Mouse (Mus musculus) retina, embryonic 14.5 days (tissue): ENCODE data around the gene Rgs19.
A peak's percentile ranks its signal among the peaks of the same experiment; 100 is the strongest.

Experiments
- DNase-seq: peaks from one replicate; pipeline ENCODE4 v3.0.0-alpha.2; 2015; ENCODE audit warnings: low spot score

Rgs19 gene

DNA sequence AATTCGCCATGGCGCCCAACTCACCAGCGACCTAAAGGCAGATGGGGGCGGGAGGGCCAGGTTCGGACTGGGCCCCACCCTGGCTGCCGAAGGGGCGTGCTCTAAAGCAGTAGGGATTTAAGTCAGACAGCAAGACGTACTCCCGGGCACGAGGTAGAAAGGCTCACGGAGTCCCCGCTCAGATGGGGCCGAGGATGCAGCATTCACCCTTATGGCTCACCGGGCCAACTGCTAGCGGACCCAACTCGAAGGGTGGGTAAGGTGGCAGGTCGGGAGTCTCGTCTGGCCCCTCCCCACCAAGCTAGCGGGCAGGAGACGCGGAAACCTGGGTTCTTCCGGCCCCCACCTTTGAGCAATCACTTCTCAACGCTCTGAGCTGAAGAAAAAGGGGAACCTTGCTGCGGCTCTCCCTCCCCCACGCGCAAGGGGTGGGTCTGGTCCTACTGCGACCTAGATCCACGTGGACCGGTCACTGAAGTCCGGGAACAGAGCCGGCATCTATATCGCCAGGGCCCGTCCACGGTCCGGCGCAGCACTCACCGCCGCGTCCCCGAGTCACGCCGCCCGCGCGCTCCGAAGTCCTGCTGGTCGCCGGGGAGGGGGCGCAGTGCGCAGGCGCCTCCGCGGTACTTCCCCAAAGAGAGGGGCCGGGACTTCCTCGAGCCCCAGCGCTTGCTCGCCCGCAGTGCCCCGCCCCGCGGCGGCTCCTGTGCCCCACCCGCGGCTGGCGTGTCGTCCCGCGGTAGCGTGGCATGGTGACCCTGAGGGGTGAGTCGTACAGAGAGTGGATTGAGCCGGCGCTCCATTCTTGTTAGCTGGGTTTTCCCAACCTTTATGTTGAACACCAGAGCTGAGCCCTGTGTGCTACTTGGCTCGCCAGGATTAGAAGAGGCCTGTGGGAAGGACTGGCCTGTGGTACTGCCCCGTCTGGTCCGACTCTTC is at the start of gene Rgs19:
Gene Rgs19 (minus strand): TSS at position 639 of the 942 bp plus-strand sequence.
- peak; percentile 77 for DNase-seq

DNA sequence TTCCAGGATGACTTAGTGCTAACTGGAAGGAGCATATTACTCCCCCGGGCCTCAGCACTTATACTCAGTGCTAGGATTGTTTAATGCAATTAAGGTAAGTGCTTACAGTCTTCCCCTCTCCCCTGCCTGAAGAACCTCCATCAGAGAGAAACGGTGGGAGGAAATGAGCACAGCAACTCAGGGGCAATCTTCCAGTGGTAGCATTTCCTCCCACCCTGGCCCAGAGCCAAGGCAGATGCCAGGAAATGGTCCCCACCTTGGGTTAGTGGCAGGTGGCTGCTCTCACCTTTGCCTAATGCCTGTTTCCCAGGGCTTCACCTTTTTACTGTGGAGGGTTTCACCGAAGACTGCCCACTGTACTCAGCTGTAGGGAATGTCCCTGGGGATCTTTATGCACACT is 36.3 kb upstream of the Rgs19 start:
- DNase-seq: no peak

DNA sequence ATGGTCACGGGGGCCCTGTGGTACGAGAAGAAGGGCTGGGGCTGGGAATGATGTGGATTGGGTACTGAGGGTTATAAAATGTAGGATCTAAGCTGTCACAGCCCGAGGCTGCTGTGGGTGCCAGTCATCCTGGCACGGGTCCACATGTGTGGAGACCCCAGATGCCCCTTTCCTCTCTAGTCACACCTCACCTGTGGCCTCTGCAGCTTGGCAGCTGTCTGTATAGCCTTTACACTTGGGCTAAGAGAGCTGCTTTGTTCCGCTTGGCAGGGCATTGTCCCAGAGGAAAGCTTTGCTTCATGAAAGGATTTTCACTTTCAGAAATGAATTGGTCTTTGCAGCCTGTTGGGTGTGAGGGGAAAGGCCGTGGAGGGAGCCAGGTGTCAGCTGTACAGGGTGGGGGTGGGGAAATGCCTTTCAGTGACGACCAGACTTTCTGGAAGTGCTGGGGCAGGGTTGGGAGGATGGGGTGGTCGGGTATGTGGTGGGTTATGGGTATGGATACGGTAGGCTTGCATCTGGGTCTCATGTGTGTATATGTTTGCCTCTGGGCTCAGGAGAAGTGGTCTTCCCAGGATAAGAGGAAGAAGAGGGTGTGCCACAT is 34.0 kb upstream of the Rgs19 start:
- DNase-seq: no peak

DNA sequence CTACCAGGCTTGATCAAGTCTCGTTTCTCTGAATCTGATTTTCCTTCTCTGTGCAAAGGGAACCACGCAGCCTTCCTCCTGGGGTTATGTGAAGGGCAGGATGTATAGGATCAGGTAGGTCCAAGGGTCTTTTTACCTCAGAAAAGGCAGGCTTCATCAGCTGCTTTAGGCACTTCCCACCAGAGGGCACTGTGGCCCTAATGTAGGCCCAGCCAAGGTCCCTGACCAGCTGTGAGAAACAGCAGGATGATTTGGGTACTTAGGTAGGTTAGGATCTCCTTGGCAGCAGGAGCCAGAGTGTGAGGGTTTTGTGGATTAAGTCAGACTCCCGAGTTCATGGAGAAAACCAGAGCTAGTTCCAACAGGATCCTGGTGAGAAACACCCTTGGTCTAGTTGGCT is 28.4 kb upstream of the Rgs19 start:
- peak; percentile 79 for DNase-seq

DNA sequence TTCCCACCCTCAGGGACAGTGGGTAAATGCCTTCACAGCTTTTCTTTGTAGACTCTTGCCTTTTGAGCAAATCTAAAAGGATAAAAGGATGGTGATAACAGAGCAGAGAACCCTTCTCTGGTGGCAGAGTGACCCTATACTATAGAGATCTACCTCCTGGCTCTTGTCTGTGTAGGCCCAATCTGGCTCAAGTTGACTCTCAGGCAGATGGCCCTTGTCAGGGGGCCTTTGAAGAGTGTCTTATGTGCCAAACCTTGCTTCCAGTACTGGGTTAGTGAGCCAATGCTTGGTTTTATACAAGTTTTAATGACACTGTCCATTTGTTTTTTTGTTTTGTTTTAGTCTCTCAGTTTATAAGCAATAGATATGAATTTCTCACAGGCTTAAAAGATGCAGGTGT is 27.4 kb upstream of the Rgs19 start:
- no peak for DNase-seq

DNA sequence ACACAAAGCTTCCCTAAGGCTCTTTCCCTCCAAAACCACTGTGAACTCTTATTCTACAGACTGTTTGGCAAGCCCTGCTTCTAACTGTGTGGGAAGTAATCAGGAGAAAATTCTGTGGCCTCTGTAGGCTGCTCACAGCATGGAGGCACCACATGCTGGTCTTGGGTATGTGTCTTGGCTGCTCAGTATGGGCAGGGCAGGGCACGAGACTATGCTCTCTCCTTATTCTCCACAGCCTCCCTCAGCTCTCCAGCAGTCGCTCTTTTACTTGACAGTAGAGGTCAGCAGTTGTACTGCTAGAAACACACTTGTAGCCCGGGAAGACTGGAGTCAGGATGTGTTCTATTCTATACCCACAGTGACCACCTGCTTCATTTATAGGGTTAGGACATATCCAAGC is 26.3 kb upstream of the Rgs19 start:
- DNase-seq: no peak

DNA sequence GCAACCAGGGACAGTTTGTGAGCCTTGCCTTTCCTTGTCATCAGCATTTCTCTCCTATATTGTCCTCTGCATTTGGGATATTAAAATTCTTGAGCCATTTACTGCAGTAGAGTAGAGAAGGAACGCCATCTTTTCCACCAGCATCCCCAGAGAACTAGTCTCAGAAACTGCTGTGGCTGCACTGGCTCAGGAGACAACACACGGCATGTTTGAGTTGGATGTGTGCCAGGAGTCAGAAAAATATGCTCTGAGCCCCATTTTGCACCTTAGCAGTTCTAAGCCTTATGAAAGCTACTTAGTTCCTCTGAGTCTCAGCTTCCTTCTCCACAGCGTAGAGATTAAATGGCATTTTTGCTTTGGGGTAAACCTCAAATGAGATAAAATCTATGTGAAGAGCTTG is 23.2 kb upstream of the Rgs19 start:
- DNase-seq: no peak

DNA sequence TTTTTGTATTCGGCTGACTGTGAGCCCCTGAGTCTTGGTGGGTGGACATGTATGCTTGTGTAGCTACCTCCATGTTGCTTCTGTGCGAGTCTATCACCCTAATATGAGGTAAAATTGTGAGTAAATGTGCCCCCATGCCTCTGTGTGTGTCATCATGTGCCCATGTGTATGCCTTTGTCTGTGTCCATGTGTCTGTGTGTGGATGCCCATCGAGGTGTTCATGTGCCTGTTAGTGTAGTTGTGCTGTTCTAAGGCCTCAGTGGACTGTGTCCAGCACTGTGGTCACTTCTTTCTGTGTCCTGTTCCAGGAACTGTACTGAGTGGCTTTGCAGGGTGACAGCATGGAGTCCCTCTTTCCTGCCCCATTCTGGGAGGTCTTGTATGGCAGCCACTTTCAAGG is 21.6 kb upstream of the Rgs19 start:
- no peak for DNase-seq

DNA sequence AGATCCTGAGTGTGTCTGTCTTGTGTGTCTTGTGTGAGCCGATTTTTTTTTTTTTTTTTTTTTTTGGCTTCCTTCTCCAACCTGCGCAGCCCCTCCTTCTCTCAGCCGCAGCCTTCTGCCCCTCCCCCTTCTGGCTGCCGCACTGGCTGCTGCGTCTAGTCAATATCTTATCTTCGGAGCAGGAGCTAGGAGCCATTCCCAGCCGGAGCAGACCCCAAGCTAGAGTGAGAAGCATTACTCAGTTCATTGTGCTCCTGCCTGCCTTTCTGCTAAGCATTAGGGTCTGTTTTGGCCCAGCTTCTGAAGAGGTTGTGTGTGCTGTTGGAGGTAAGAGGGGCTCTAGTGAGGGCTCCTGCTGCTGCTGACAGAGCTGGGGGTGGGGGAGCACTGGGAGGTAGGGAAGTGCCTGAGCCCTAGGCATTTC is 21.1 kb upstream of the Rgs19 start, which contains the start of gene Oprl1:
Gene Oprl1 (plus strand): TSS at position 114 of the 424 bp plus-strand sequence.
- peak; percentile 61 for DNase-seq

DNA sequence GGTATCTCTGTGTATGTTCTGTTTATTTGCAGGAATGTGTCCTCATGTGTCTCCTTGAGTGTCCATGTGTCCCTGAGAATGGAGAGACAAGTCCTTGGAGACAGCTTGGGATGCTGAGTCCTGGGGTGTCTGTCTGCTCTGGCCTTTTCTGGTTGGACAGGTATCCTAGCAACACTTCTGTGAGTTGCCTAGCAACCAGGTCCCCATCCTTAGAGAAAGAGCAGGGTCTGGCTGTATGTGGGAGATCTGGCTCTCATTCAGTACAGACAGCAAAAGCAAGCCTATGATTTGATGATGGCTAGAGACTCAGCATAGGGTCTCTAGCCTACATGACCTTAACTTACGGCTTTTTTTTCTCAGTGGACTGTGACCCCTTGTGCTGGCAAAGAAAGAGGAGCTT is 20.0 kb upstream of the Rgs19 start:
- DNase-seq: peak; percentile 24

DNA sequence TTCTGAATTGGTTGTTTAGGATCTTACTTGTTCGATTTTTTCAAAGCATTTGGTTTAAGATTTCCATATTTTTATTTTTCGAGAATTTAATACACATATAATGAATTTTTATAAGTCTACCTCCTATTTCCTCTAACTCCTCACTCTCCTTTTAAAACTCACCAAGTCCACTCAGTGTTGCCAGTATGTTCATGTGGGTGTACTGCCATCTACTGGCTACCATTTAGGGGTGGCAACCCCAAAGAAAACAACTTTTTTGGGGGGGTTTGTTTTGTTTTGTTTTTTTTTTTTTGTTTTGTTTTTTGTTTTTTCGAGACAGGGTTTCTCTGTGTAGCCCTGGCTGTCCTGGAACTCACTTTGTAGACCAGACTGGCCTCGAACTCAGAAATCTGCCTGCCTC is 12.9 kb upstream of the Rgs19 start:
- DNase-seq: peak; percentile 46

DNA sequence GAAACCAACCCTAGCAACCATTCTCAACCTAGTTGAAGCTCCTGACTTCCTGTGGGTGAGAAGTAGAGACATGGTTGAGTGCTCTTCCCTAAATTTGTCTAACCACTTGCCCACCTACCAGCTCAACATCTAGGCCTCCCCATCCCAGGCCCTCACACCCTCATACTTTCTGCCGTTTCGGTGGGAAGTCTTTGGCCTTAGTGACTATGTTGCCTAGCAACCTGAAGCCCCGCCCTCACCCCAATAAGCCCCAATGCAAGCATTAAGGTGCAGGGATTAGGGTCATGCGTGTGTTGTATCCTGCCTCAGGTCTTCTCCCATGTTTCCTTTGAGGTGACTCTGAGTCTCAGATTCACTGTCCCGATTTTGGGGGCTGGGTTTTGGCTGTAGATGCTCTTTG is 4.5 kb upstream of the Rgs19 start, which contains the start of gene Lkaaear1:
Gene Lkaaear1 (minus strand): TSS at position 202 of the 400 bp plus-strand sequence.
- no peak for DNase-seq

DNA sequence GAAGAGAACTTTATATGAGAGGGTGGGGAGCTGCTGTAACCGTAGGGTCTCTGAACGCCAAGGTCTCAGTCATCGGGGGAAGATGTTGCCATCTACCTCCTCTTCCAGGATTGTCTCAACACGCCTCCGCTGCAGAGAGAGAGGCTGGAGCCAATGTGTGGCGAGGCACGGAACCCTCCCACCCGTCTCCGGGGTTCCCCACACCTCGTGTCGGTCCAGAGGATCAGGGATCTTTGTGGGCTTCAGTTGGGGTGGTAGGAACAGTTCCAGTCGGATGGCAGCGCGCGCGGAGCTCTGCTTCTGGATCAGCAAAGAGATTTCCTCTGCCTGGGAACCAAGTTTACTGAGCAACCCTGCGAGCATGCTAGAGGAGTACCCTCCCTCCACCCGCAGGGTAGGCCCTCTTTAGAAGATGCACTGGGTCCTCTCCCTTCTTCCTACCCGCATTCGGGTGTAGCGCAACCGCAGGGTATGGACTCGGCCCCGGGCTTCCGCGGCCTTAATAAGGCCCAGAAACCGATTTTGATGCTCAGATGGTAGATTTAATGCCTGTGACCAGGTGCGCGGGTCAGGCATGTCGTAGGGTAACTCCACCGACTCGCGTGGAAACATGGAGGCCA is 3.1 kb upstream of the Rgs19 start:
- DNase-seq: no peak

DNA sequence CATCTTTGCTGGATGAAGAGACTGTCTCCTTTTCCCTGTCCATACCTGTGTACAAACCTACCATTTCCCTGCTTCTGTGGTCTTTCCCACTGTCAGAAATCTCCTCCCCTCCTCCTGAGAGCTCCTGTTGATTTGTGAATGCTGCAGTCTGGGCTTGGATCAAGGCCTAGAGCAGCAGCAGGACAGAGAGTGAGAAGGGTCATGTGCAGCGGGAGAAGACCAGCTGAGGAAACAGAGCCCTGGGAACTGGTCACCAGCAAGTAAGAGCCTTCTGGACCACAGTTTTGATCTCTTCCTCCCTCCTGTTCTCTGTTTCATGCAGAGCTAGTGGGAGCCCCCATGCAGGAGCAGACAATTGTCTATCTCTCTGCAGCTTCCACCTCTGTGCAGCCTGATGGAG is 2.0 kb upstream of the Rgs19 start:
- DNase-seq: no peak

DNA sequence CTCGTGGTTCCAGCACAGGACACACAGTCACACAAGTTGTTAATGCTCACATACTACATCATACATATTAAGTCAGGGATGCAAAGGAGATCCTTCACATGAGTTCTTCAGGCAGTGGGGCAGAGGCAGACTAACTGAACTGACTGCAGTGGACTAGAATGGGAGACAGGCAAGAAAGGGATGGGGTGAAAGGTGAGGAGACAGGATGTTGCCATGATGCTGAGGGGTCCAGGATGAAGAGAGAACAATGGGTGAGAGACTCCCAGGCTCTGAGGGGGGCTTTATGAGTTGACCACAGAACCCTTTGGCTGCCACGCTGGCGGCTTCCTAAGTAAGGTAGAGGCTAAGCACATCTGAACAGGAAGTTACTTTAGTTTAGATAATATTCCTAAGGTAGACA is 804 bp upstream of the Rgs19 start:
- DNase-seq: no peak

DNA sequence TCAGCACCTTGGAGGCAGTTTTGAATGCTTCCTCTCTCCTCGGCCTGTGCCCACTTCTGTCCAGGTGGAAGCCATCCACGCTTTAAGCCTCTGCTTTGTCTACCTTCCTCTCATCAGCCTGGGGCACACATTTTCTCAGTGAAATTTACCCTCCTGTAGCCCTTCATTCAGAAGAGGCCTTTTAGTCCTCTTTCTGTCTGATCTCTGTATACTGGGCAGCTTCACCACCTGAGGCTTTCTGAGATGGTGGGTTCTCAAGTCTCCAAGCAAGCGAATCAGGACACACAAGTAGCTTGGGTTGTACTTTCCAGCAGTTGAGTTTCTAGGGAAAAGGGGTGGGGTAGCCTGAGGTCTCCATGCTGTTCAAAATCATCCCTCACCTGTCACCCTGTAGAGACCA is 1.5 kb downstream of the Rgs19 start:
- DNase-seq: no peak

DNA sequence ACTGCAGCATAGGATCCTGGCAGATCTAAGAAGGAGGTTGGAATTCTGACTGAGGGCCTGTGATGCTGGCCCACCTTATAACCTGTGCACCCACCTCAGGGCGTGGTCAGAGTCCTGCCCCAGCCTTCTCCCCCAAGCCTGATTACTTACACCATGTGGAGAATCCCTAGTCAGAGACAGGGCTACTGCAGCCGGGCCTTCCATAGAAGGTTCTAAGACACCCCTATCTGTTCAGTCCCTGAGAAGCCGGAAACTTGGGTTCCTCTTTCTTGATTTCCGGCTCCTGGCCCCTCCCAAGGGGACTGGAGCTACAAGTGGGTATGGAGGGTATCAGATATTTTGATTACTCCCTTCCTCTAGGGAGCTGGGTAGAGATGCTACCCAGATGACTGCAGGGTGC is 2.2 kb downstream of the Rgs19 start:
- DNase-seq: no peak

DNA sequence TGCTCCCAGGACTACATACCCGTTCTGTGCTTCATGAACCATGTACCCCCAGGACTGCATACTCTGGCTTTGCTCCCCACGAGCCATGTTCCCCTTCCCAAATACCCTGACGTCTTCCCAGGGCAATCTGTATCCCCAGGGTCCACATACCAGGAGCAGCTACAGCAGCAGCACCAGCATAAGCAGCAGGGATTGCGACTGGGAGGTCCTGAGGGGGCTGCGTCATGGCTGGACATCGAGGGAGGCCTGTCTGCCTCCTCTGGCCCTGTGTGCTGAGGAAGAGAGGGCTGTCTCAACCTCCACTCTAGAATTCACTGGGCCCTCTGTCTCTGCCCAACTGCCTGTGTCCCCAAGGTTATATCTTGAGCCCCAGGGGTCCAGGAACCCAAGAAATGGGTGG is 2.7 kb downstream of the Rgs19 start:
- no peak for DNase-seq

DNA sequence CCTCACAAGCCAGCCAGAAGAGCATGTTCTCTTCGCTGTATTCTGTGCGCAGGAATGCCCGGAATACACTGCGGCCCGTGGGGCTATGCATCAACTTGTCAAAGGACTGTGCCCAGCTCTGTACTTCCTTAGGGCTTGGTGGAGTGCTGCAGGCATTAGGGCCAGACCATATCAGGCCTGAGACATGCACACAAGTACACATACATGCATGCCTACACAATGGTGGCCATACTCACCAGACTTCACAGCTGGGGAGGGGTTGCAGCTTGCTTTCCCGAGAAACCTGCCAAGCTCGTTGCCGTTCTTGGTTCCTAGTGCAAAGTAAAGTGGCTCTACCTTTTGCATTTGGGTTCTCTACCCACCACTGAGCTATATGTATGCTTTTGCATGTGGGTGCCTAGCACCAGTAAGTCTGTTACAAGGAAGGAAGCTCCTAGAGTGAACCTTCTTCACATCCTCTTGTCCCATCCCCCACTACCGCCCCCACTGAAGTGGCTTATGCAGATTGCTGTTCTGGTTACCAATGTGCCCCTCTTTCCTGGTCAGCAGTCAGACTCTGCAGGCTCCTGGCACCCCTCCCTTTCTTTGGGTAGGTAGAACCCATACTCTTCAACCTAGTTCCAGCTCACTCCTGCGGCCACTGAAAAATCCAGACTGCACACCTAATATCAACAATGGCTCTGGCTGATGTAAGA is 4.2 kb downstream of the Rgs19 start:
- DNase-seq: no peak

DNA sequence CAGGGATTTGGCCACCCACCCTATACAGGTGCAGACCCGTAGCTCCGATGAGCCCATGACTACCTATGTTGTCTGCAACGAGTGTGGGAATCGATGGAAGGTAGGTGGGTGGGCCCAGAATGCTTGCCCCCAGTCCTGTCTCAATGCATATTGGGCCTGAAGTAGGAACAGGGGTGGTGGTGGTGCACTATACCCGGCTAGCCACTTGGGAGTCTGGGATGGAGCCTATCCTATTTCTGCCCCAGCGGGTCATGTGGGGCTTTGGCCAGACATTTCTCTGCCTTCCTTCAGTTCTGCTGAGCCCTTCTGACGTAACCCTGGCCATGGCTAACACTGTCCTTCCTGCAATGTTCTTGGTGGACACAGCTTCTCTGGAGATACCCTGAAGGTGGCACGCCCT is 6.2 kb downstream of the Rgs19 start:
- no peak for DNase-seq

DNA sequence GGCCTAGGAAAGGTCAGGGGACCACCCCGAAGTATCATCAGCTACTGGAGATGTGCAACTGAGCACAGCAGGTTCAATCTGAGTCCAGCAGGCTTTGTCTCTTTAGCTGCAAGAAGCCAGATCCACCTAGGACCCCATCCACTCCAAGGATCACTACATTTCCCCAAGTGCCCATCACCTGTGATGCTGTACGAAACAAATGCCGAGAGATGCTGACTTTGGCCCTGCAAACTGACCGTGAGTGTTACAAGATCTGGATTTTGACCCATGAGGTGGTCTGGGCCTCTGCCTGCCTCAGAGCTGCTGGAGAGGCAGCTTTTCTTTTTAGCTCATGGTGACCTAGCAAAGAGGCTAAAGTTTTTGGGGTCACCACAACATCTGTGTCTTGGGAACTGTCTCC is 8.1 kb downstream of the Rgs19 start:
- no peak for DNase-seq

DNA sequence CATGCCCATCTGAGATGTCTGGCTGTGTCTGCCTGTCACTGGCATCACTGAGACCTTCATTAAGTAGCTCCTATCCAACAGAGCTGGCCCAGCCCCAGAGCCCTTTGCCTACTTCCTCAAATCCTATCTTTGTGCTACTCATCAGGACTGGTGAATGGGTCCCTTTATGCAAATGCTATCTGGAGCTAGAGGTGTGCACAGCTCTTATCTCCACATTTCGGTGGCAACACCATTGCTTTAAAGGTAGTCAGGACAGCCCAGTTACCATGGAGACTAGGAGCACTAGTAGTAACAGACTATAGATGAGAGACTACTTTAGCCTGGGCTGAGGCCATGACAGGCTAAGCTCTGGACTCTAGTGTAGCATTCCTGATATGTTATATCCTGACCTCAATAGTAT is 9.1 kb downstream of the Rgs19 start:
- DNase-seq: no peak
